Mouse (Mus musculus) megakaryocyte, embryonic 14.5 days (primary cell): Measurements from ENCODE around the gene Plac1.

ENCODE experiments used
- FLI1 ChIP-seq: IDR thresholded peaks from 2 replicates; pipeline ENCODE4 v1.6.1; 2012; ENCODE audit warnings: low read length, inconsistent platforms, mixed read lengths
- GATA1 ChIP-seq: IDR thresholded peaks from 3 replicates; pipeline ENCODE4 v1.6.1; 2012; ENCODE audit warnings: mixed read lengths, low read length, inconsistent platforms, borderline replicate concordance

DNA sequence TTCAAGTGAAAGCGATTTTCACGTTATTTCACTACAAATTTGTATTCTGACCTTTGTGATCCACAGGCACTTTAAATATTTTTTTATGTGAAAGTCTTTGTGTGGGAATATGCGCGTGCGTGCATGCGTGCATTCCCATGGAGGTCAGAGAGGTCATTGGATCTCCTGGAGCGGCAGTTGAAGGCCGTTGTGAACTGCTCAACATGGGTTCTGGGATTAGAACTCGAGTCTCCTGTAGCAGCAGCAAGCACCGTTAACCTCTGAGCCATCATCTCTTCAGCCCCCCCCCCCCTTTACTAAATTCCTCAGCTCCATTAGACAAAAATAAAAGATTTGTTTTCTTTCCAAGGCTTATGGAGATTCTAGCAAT, 30.1 kb upstream of the Plac1 start:
- TF ChIP-seq FLI1 (no peak), GATA1 (no peak)
